Mouse (Mus musculus): ENCODE measurements around the gene Tmeff1.

Gene Tmeff1

GRCm38 (mm10) chr4:48584421-48585240 is at the start of gene Tmeff1:
TSS of gene Tmeff1 (plus strand) at chr4:48585174.
- DNase-seq (ENCODE audit: inconsistent ontology term) = peak; percentile 16

GRCm38 (mm10) chr4:48536275-48536674 is 48.7 kb upstream of the Tmeff1 start:
- DNase-seq (ENCODE audit: inconsistent ontology term) = no peak

- DNase-seq (ENCODE audit: inconsistent ontology term) = no peak
Measured at GRCm38 (mm10) chr4:48537024-48537423, 48.0 kb upstream of the Tmeff1 start.

GRCm38 (mm10) chr4:48538581-48538980 is 46.4 kb upstream of the Tmeff1 start:
- no peak for DNase-seq (ENCODE audit: inconsistent ontology term)

GRCm38 (mm10) chr4:48539841-48540575 is 45.0 kb upstream of the Tmeff1 start, which contains the start of gene Msantd3:
TSS of gene Msantd3 (plus strand) at chr4:48539935.
- DNase-seq (ENCODE audit: inconsistent ontology term) = peak; percentile 74

GRCm38 (mm10) chr4:48540576-48541111 is 44.3 kb upstream of the Tmeff1 start:
- DNase-seq (ENCODE audit: inconsistent ontology term) = peak; percentile 61

- DNase-seq (ENCODE audit: inconsistent ontology term) = peak; percentile 26
Measured at GRCm38 (mm10) chr4:48541526-48542250, 43.3 kb upstream of the Tmeff1 start.

GRCm38 (mm10) chr4:48542351-48542750 is 42.6 kb upstream of the Tmeff1 start:
- peak; percentile 72 for DNase-seq (ENCODE audit: inconsistent ontology term)

- no peak for DNase-seq (ENCODE audit: inconsistent ontology term)
Measured at GRCm38 (mm10) chr4:48543071-48543865, 41.7 kb upstream of the Tmeff1 start.

- DNase-seq (ENCODE audit: inconsistent ontology term) = no peak
Measured at GRCm38 (mm10) chr4:48544141-48544540, 40.8 kb upstream of the Tmeff1 start.

- DNase-seq (ENCODE audit: inconsistent ontology term) = no peak
Measured at GRCm38 (mm10) chr4:48545966-48546365, 39.0 kb upstream of the Tmeff1 start.

- peak; percentile 41 for DNase-seq (ENCODE audit: inconsistent ontology term)
Measured at GRCm38 (mm10) chr4:48546568-48547496, 38.1 kb upstream of the Tmeff1 start.

GRCm38 (mm10) chr4:48548393-48549045 is 36.5 kb upstream of the Tmeff1 start:
- no peak for DNase-seq (ENCODE audit: inconsistent ontology term)

GRCm38 (mm10) chr4:48549661-48550060 is 35.3 kb upstream of the Tmeff1 start:
- peak; percentile 20 for DNase-seq (ENCODE audit: inconsistent ontology term)

GRCm38 (mm10) chr4:48552486-48553064 is 32.4 kb upstream of the Tmeff1 start:
- DNase-seq (ENCODE audit: inconsistent ontology term) = no peak

GRCm38 (mm10) chr4:48554132-48554531 is 30.8 kb upstream of the Tmeff1 start:
- no peak for DNase-seq (ENCODE audit: inconsistent ontology term)

- DNase-seq (ENCODE audit: inconsistent ontology term) = peak; percentile 27
Measured at GRCm38 (mm10) chr4:48555729-48556128, 29.2 kb upstream of the Tmeff1 start.

GRCm38 (mm10) chr4:48559652-48560051 is 25.3 kb upstream of the Tmeff1 start:
- no peak for DNase-seq (ENCODE audit: inconsistent ontology term)

- no peak for DNase-seq (ENCODE audit: inconsistent ontology term)
Measured at GRCm38 (mm10) chr4:48561824-48562223, 23.1 kb upstream of the Tmeff1 start.
